Mouse (Mus musculus) lung, embryonic 15.5 days (tissue): ENCODE results near the gene Mad1l1. TPM values are rescaled to one million over a fixed set of nuclear protein-coding genes. Genes with fewer than 3 reads are reported as not detected.
A peak's percentile ranks its signal among the peaks of the same experiment; 100 is the strongest.

ENCODE experiments used
- ATAC-seq: fragments of 200-750 bp; cut with Nextera tagmentation; 2 replicates; pipeline ENCODE4 v1.8.0; 2017; ENCODE audit warnings: moderate number of reproducible peaks, borderline replicate concordance; ENCODE audit not compliant: low FRiP score, low TSS enrichment; ENCODE audit errors: extremely low read depth
- H3K27ac ChIP-seq: fragments of 300-500 bp; sonication (generic); 2 replicates; pipeline ENCODE4 v1.5.1; 2015; ENCODE audit warnings: moderate library complexity, mild to moderate bottlenecking, inconsistent platforms
- H3K27me3 ChIP-seq: fragments of 300-500 bp; sonication (generic); 2 replicates; pipeline ENCODE4 v1.6.1; 2015; ENCODE audit warnings: inconsistent platforms
- H3K36me3 ChIP-seq: fragments of 300-500 bp; sonication (generic); 2 replicates; pipeline ENCODE4 v1.6.1; 2015; ENCODE audit warnings: inconsistent platforms
- H3K4me1 ChIP-seq: fragments of 300-500 bp; sonication (generic); 2 replicates; pipeline ENCODE4 v1.6.1; 2015; ENCODE audit warnings: inconsistent platforms
- H3K4me2 ChIP-seq: fragments of 300-500 bp; sonication (generic); 2 replicates; pipeline ENCODE4 v1.6.1; 2015; ENCODE audit warnings: inconsistent platforms, mild to moderate bottlenecking, moderate library complexity
- H3K4me3 ChIP-seq: fragments of 300-500 bp; sonication (generic); 2 replicates; pipeline ENCODE4 v1.5.1; 2015; ENCODE audit warnings: mild to moderate bottlenecking, inconsistent platforms
- H3K9ac ChIP-seq: fragments of 300-500 bp; sonication (generic); 2 replicates; pipeline ENCODE4 v1.6.1; 2015; ENCODE audit warnings: inconsistent platforms
- H3K9me3 ChIP-seq: fragments of 300-500 bp; sonication (generic); 2 replicates; pipeline ENCODE4 v1.6.1; 2016; ENCODE audit warnings: inconsistent platforms
- WGBS: fragments of 180-500 bp; shearing (Covaris S2); methylation state at CpG from one replicate; pipeline ENCODE4 v1.1.7; 2015; 5-methylcytosine and 5-hydroxymethylcytosine counted together
- polyA plus RNA-seq: library from polyadenylated mRNA; unstranded; fragments of >200 nt; fragmentation: Nextera tagmentation; extraction: Ambion mirVana; gene quantifications from 2 replicates; pipeline ENCODE4 v1.2.1, GENCODE M21; 2015

The Mad1l1 gene
- polyA plus RNA-seq, 1 experiment from 2014 or later: 61.3 TPM

DNA sequence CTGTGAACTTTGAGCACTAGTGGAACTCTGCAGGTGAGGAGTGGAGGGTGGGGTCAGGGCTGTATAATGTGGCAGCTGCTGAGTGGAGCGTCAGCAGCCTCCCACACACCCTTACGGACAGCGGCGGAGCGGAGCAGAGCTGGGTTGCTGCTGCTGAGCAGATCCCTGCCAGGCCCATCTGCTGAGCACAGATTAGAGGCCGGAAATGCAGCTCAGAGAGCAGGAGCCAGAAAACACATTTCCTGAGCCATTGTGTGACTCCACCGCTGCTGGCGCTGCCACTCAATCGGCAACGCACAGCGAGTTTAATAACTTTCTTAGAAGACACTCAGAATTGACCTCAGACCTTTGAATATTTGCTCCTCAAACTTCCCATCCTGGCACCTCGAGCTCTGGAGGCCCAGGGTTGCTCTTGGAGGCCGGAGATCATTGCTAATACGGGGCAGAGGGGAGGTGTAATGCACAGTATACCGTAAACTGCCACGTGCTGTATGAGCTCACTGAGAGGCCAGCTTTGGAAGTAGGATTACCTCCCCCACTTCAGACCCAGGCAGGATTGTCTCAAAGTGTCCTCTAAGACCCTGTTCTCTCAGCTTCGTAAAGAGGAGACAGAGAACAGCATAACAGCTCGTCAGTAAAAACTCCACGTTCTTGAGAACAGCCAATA, 112.5 kb downstream of the Mad1l1 start:
- H3K27ac ChIP-seq: peak overlapping the region; percentile 51
- WGBS: 13% methylated on average over 19 of the region's 19 CpGs
- peak overlapping the region; percentile 17; the same call in 1 of the 2 replicates for H3K4me2 ChIP-seq
- no peaks in the 10 kb centered on the region for H3K27me3 ChIP-seq
- peaks cover 23% of the 10 kb centered on the region for H3K4me1 ChIP-seq
- ATAC-seq: peak; percentile 83; the same call in 1 of the 2 replicates
- no peak overlapping the region for H3K4me3 ChIP-seq
- no peaks in the 10 kb centered on the region for H3K9me3 ChIP-seq
- no peak overlapping the region for H3K9ac ChIP-seq
- no peaks in the 10 kb centered on the region for H3K36me3 ChIP-seq

GRCm38 (mm10) chr5:140206726-140207703, 114.3 kb downstream of the Mad1l1 start:
- peak overlapping the region; percentile 1; the same call in 1 of the 2 replicates for H3K27ac ChIP-seq
- no peak overlapping the region for H3K9ac ChIP-seq
- peaks cover 23% of the 10 kb centered on the region for H3K4me1 ChIP-seq
- no peaks in the 10 kb centered on the region for H3K9me3 ChIP-seq
- no peaks in the 10 kb centered on the region for H3K36me3 ChIP-seq
- H3K27me3 ChIP-seq: no peaks in the 10 kb centered on the region
- ATAC-seq: 0 out of 2 replicates have a peak, but pooled peaks have one; percentile 32
- H3K4me3 ChIP-seq: no peak overlapping the region
- no peak overlapping the region for H3K4me2 ChIP-seq
- 74% methylated on average over 19 of the region's 19 CpGs for WGBS

GRCm38 (mm10) chr5:140205991-140206390, 115.4 kb downstream of the Mad1l1 start:
- Histone ChIP-seq H3K4me1 (peaks cover 23% of the 10 kb centered on the region), H3K9ac (no peak overlapping the region), H3K36me3 (no peaks in the 10 kb centered on the region), H3K27ac (no peak overlapping the region), H3K9me3 (no peaks in the 10 kb centered on the region), H3K27me3 (no peaks in the 10 kb centered on the region), H3K4me2 (no peak overlapping the region), H3K4me3 (no peak overlapping the region)
- WGBS: 79% methylated on average over 2 of the region's 2 CpGs
- no peak for ATAC-seq

DNA sequence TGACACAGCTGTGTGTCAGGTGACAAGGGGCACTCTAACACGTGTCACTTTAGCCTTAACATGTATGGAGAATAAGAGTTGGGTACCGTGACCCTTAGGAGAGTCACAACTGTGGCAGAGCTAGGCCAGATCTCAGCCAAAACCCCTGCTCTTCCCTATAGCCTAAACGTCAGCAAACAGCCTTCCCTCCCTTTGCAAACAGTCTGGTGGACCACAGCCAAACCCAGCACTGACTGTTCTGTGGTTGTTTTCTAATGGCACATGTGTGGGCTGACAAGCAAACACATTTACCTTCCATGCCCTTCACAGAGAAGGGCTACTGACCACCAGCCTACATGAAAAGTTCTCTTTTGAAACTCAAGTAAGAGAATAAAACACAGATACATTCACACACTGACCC, 116.9 kb downstream of the Mad1l1 start:
- H3K27me3 ChIP-seq: no peaks in the 10 kb centered on the region
- H3K4me1 ChIP-seq: peaks cover 21% of the 10 kb centered on the region
- H3K9ac ChIP-seq: no peak overlapping the region
- H3K4me3 ChIP-seq: no peak overlapping the region
- WGBS: 61% methylated on average over 3 of the region's 3 CpGs
- H3K27ac ChIP-seq: no peak overlapping the region
- H3K9me3 ChIP-seq: no peaks in the 10 kb centered on the region
- H3K4me2 ChIP-seq: no peak overlapping the region
- no peak for ATAC-seq
- no peaks in the 10 kb centered on the region for H3K36me3 ChIP-seq

DNA sequence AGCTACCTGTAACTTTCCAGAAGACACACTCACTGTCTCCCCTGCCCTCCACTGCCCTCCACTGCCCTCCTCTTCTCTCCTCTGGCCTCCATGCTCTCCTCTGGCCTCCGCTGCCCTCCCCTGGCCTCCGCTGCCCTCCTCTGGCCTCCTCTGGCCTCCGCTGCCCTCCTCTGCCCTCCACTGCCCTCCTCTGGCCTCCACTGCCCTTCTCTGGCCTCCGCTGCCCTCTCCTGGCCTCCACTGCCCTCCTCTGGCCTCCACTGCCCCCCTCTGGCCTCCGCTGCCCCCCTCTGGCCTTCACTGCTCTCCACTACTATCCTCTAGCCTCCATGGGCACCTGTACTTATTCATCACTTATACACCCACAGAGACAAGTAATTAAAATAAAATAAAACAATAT, 117.3 kb downstream of the Mad1l1 start:
- no peaks in the 10 kb centered on the region for H3K36me3 ChIP-seq
- H3K27ac ChIP-seq: no peak overlapping the region
- no peaks in the 10 kb centered on the region for H3K27me3 ChIP-seq
- no peak overlapping the region for H3K4me3 ChIP-seq
- H3K9ac ChIP-seq: no peak overlapping the region
- peaks cover 17% of the 10 kb centered on the region for H3K4me1 ChIP-seq
- H3K9me3 ChIP-seq: no peaks in the 10 kb centered on the region
- WGBS: 86% methylated on average over 5 of the region's 5 CpGs
- H3K4me2 ChIP-seq: no peak overlapping the region
- ATAC-seq: no peak

DNA sequence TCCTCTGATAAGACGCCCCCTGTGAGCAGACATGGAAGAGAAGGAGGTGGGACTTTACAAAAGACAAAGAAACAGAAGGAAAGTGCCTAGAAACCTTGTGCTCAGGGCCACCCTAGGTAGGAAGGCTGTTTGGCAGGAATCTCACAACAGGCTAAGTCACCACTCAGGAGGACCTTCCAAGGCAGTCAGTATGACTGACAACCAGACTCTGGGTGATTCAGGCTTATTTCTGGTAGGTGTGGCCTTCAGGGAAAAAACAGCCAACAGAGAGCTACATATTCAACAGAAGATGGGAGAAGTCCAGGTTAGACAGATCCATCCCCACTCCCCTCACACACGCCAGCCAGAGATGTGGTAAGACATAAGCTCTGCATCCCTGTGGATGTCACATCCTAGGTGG, 118.9 kb downstream of the Mad1l1 start:
- no peak overlapping the region for H3K27ac ChIP-seq
- H3K4me2 ChIP-seq: no peak overlapping the region
- 0 out of 2 replicates have a peak, but pooled peaks cover 3% of the 10 kb centered on the region for H3K4me1 ChIP-seq
- H3K27me3 ChIP-seq: no peaks in the 10 kb centered on the region
- ATAC-seq: no peak
- H3K9me3 ChIP-seq: no peaks in the 10 kb centered on the region
- no peak overlapping the region for H3K4me3 ChIP-seq
- WGBS: 88% methylated on average over 2 of the region's 2 CpGs
- H3K9ac ChIP-seq: no peak overlapping the region
- H3K36me3 ChIP-seq: no peaks in the 10 kb centered on the region

DNA sequence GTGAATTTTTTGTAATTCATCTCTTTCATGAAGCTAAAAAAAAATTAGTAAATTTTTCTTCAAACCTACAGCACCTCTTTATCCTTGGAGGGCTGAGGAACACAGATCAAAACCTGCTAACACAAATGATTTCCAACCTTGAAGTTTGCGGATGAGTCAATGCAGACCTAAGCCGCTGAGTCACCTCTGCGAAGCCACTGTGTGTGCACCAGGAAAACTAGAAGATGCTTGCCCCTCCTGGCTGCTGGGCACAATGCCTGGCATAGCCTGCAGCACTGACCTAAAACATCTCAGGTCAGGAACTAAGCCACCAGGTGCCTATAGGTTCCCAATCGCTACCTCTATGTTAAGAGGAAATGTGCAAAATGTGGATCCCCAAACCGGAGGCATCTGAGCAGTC, 119.8 kb downstream of the Mad1l1 start:
- ATAC-seq: no peak
- Histone ChIP-seq H3K9ac (no peak overlapping the region), H3K4me1 (no peaks in the 10 kb centered on the region), H3K27me3 (no peaks in the 10 kb centered on the region), H3K36me3 (no peaks in the 10 kb centered on the region), H3K9me3 (no peaks in the 10 kb centered on the region), H3K4me3 (no peak overlapping the region), H3K27ac (no peak overlapping the region), H3K4me2 (no peak overlapping the region)
- 93% methylated on average over 5 of the region's 5 CpGs for WGBS

DNA sequence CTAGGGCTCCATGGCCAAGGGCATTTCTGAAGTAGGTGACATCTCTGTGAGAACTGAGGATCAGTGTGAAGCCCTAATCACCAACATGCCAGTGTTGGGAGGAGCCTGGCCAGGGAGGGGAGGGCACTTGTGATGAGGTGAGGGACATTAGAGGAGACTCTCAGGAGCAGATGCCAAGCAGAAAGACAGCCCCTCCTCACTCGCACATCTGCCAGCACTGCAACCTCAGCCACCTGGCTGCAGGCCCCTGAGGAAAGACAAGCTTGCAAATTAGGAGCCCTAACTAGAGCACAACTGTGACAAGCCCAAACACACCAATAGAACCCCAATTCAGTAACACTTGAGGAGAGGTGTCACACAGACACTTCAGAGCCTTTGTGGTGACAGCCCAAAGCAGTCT, 120.2 kb downstream of the Mad1l1 start:
- H3K4me2 ChIP-seq: no peak overlapping the region
- no peaks in the 10 kb centered on the region for H3K27me3 ChIP-seq
- H3K4me1 ChIP-seq: no peaks in the 10 kb centered on the region
- H3K4me3 ChIP-seq: no peak overlapping the region
- ATAC-seq: no peak
- no peak overlapping the region for H3K27ac ChIP-seq
- no peaks in the 10 kb centered on the region for H3K36me3 ChIP-seq
- WGBS: 87% methylated on average over 1 of the region's 1 CpGs
- H3K9me3 ChIP-seq: no peaks in the 10 kb centered on the region
- H3K9ac ChIP-seq: no peak overlapping the region

DNA sequence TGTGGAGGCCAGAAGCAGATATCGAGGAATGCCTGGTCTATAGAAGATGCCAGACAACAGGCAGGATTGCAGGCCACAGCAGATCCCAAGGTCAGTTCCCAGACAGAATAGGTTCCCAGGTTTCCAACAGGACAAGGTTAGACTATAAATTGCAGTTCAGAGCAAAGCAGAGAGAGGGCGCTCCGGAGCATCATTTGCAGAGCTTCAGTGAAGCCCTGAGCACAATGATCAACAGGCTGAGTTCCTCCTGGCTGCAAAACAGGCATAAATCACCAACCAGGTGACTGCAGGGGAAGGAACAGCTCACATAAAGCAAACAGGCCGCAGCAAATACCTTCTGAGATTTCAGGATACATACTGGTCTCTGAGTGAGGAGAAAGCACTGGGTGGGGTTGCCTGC, 123.6 kb downstream of the Mad1l1 start:
- Histone ChIP-seq H3K4me1 (no peaks in the 10 kb centered on the region), H3K9ac (no peak overlapping the region), H3K4me2 (no peak overlapping the region), H3K27ac (no peak overlapping the region), H3K27me3 (no peaks in the 10 kb centered on the region), H3K9me3 (no peaks in the 10 kb centered on the region), H3K4me3 (no peak overlapping the region), H3K36me3 (0 out of 2 replicates have a peak, but pooled peaks cover 2% of the 10 kb centered on the region)
- ATAC-seq: no peak
- 26% methylated on average over 4 of the region's 4 CpGs for WGBS

- H3K4me2 ChIP-seq: no peak overlapping the region
- no peak overlapping the region for H3K4me3 ChIP-seq
- WGBS: 83% methylated on average over 3 of the region's 3 CpGs
- no peaks in the 10 kb centered on the region for H3K9me3 ChIP-seq
- no peak for ATAC-seq
- H3K4me1 ChIP-seq: no peaks in the 10 kb centered on the region
- H3K9ac ChIP-seq: no peak overlapping the region
- H3K27me3 ChIP-seq: no peaks in the 10 kb centered on the region
- no peak overlapping the region for H3K27ac ChIP-seq
- H3K36me3 ChIP-seq: 0 out of 2 replicates have a peak, but pooled peaks cover 4% of the 10 kb centered on the region
These were observed 124.9 kb downstream of the Mad1l1 start for GRCm38 (mm10) chr5:140196446-140196845.

DNA sequence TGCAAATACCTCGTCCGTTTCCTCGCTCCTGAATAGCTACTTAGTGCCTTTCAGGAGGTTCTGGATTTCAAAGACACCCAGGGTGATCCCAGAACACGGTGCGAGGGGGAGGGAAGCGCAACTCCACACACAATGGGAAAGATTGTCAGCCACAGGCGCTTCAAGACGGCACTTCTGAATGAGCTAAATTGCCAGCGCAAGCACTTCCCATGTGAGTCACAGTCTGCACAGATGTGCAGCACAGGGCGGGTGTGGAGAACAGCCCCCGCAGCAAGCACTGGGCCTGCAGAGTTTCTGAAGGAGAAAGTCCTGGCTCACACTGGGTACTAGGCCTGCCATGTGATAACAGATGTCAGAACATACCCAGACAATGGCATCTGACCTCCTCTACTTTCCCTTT, 127.2 kb downstream of the Mad1l1 start:
- H3K4me3 ChIP-seq: no peak overlapping the region
- H3K9ac ChIP-seq: no peak overlapping the region
- no peak for ATAC-seq
- WGBS: 81% methylated on average over 11 of the region's 11 CpGs
- no peaks in the 10 kb centered on the region for H3K9me3 ChIP-seq
- H3K4me2 ChIP-seq: no peak overlapping the region
- no peaks in the 10 kb centered on the region for H3K27me3 ChIP-seq
- H3K4me1 ChIP-seq: no peaks in the 10 kb centered on the region
- H3K27ac ChIP-seq: no peak overlapping the region
- 0 out of 2 replicates have a peak, but pooled peaks cover 4% of the 10 kb centered on the region for H3K36me3 ChIP-seq

- 0 out of 2 replicates have a peak, but pooled peaks cover 4% of the 10 kb centered on the region for H3K36me3 ChIP-seq
- WGBS: 80% methylated on average over 4 of the region's 4 CpGs
- ATAC-seq: no peak
- H3K4me1 ChIP-seq: no peaks in the 10 kb centered on the region
- H3K9me3 ChIP-seq: no peaks in the 10 kb centered on the region
- no peaks in the 10 kb centered on the region for H3K27me3 ChIP-seq
- no peak overlapping the region for H3K9ac ChIP-seq
- H3K4me3 ChIP-seq: no peak overlapping the region
- H3K27ac ChIP-seq: no peak overlapping the region
- no peak overlapping the region for H3K4me2 ChIP-seq
These were observed 129.8 kb downstream of the Mad1l1 start for GRCm38 (mm10) chr5:140191539-140191938.
